In genomic region chr1:179866056-179866772, GRCm38 (mm10) we compare ENCODE assay signal across 8 mouse cellular contexts.
DNase-seq lines count a peak whose midpoint lies in the region; ATAC-seq lines count a peak whose summit lies in the region.

No protein-coding gene starts in this region.

- H3K4me1 ChIP-seq in hindbrain, embryonic 11.5 days (replicated peaks; ENCODE audit: control insufficient read depth, insufficient read depth, low read length), result no peaks in the 10 kb centered on the region
- no peaks in the 10 kb centered on the region for H3K4me1 ChIP-seq in hindbrain, embryonic 13.5 days (replicated peaks)
- peaks cover 21% of the 10 kb centered on the region for H3K4me1 ChIP-seq in heart, embryonic 10.5 days
- 0 out of 2 replicates have a peak, but pooled peaks cover 3% of the 10 kb centered on the region for H3K4me1 ChIP-seq in neural tube, embryonic 12.5 days

- no peak overlapping the region for H3K9ac ChIP-seq in hindbrain, embryonic 11.5 days (ENCODE audit: low read depth, low read length)
- no peak overlapping the region for H3K9ac ChIP-seq in hindbrain, embryonic 13.5 days
- H3K9ac ChIP-seq in neural tube, embryonic 12.5 days, result no peak overlapping the region

- H3K27me3 ChIP-seq in hindbrain, embryonic 11.5 days (ENCODE audit: control insufficient read depth, insufficient read depth, low read length), result no peaks in the 10 kb centered on the region
- no peaks in the 10 kb centered on the region for H3K27me3 ChIP-seq in hindbrain, embryonic 13.5 days
- H3K27me3 ChIP-seq in heart, embryonic 10.5 days (ENCODE audit: insufficient read depth, poor library complexity, severe bottlenecking), result no peaks in the 10 kb centered on the region
- H3K27me3 ChIP-seq in neural tube, embryonic 12.5 days (replicated peaks), result no peaks in the 10 kb centered on the region

- WGBS in hindbrain, embryonic 11.5 days, result 78% methylated on average over 16 of the region's 16 CpGs
- WGBS in hindbrain, embryonic 13.5 days, result 77% methylated on average over 16 of the region's 16 CpGs
- 62% methylated on average over 16 of the region's 16 CpGs for WGBS in heart, embryonic 10.5 days
- 73% methylated on average over 16 of the region's 16 CpGs for WGBS in neural tube, embryonic 12.5 days

- no peak overlapping the region for H3K4me3 ChIP-seq in hindbrain, embryonic 11.5 days (ENCODE audit: low read depth, low read length)
- no peak overlapping the region for H3K4me3 ChIP-seq in hindbrain, embryonic 13.5 days
- H3K4me3 ChIP-seq in heart, embryonic 10.5 days, result no peak overlapping the region; the same call in 1 of the 2 replicates
- H3K4me3 ChIP-seq in neural tube, embryonic 12.5 days, result no peak overlapping the region

- H3K4me2 ChIP-seq in hindbrain, embryonic 11.5 days (replicated peaks; ENCODE audit: low read depth, low read length), result no peak overlapping the region
- no peak overlapping the region for H3K4me2 ChIP-seq in hindbrain, embryonic 13.5 days
- H3K4me2 ChIP-seq in neural tube, embryonic 12.5 days (replicated peaks), result no peak overlapping the region

- no peaks in the 10 kb centered on the region for H3K36me3 ChIP-seq in hindbrain, embryonic 11.5 days (ENCODE audit: control insufficient read depth, insufficient read depth, low read length)
- H3K36me3 ChIP-seq in hindbrain, embryonic 13.5 days, result no peaks in the 10 kb centered on the region
- no peaks in the 10 kb centered on the region for H3K36me3 ChIP-seq in heart, embryonic 10.5 days
- H3K36me3 ChIP-seq in neural tube, embryonic 12.5 days, result no peaks in the 10 kb centered on the region

- peak overlapping the region; percentile 4; the same call in 1 of the 2 replicates for H3K27ac ChIP-seq in hindbrain, embryonic 11.5 days (ENCODE audit: low read depth, low read length)
- no peak overlapping the region for H3K27ac ChIP-seq in hindbrain, embryonic 13.5 days
- peak overlapping the region; percentile 81 for H3K27ac ChIP-seq in heart, embryonic 10.5 days
- 0 out of 2 replicates have a peak overlapping the region, but pooled peaks have one; percentile 8 for H3K27ac ChIP-seq in neural tube, embryonic 12.5 days

- no peak for DNase-seq in hindbrain, embryonic 11.5 days (ENCODE audit: low spot score)
- DNase-seq in heart, embryonic 10.5 days (ENCODE audit: low spot score), result no peak
- peak; percentile 86 for DNase-seq in kidney, postnatal 25 days
- no peak for DNase-seq in B cell, adult 2 months
- no peak for DNase-seq in spleen, adult 18-20 months

- no peak for ATAC-seq in hindbrain, embryonic 11.5 days (ENCODE audit: low FRiP score)
- no peak for ATAC-seq in hindbrain, embryonic 13.5 days (ENCODE audit: low FRiP score)
- ATAC-seq in neural tube, embryonic 12.5 days (ENCODE audit: low FRiP score, low read depth), result no peak
- no peak for ATAC-seq in megakaryocyte-erythroid progenitor cell, adult 5-6 weeks (replicated peaks; ENCODE audit: low FRiP score, low TSS enrichment, poor library complexity, severe bottlenecking)

- H3K9me3 ChIP-seq in hindbrain, embryonic 11.5 days (ENCODE audit: control insufficient read depth, low read length), result no peaks in the 10 kb centered on the region
- no peaks in the 10 kb centered on the region for H3K9me3 ChIP-seq in hindbrain, embryonic 13.5 days
- H3K9me3 ChIP-seq in heart, embryonic 10.5 days, result no peaks in the 10 kb centered on the region
- H3K9me3 ChIP-seq in neural tube, embryonic 12.5 days, result no peaks in the 10 kb centered on the region

Comparison
In these comparisons a context has a peak if more than half of its experiments do, and no peak if none do; other contexts are left out.
1. DNase-seq: peak in kidney, postnatal 25 days (2 of 2); none in hindbrain, embryonic 11.5 days (single experiment), heart, embryonic 10.5 days (single experiment), B cell, adult 2 months (0 of 2) and spleen, adult 18-20 months (0 of 2).